Mouse (Mus musculus) ES-Bruce4 (cell line): Measurements from ENCODE around the gene Polr2h.

Experiments used
- CTCF ChIP-seq: IDR thresholded peaks from one replicate; pipeline ENCODE4 v1.8.1; 2011; ENCODE audit warnings: low read depth, low read length
- POLR2A ChIP-seq: IDR thresholded peaks from one replicate; pipeline ENCODE4 v1.8.1; 2011; ENCODE audit warnings: low read length; ENCODE audit not compliant: insufficient read depth

DNA sequence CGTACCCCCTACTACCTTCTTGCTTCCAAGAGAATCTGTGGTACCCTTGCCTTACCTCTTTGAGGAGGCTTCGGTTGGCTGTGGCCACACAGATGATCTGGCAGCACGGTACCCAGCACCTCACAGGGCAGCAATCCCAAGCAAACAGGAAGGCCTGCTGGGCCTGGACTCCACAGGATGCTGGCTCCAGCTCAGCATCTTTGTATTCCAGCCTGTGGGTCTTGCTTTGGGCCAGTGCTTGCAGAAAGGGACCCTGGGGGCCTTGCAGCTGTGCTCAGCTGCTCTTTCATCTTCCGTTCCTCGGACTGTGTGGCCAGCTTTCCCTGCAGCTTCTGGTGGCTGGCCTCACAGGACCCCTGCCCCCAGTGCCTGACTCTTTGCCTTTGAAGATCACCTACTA lies 17.4 kb upstream of the Polr2h start:
- TF ChIP-seq CTCF (no peak), POLR2A (no peak)
